Mouse (Mus musculus) spleen, adult 2 months (tissue): Measurements from ENCODE around the gene Epha4. TPM values are rescaled to one million over a fixed set of nuclear protein-coding genes. Genes with fewer than 3 reads are reported as not detected.

Experiments used
- DNase-seq, 2 experiments: peaks; one replicate each; pipeline versions ENCODE4 v3.0.0 to v3.0.0-alpha.2; 2012 to 2021; ENCODE audit warnings: low spot score in 2 of 2, low read depth in 1 of 2
- H3K27ac ChIP-seq: fragments of 200-500 bp; 2 replicates; pipeline ENCODE4 v1.5.1; 2012; ENCODE audit warnings: low read length, inconsistent platforms; ENCODE audit not compliant: insufficient read depth
- H3K27me3 ChIP-seq: fragments of 200-500 bp; 2 replicates; pipeline ENCODE4 v1.6.1; 2012; ENCODE audit warnings: mild to moderate bottlenecking, moderate library complexity, low read length, inconsistent platforms; ENCODE audit not compliant: control insufficient read depth, insufficient read depth
- H3K36me3 ChIP-seq: fragments of 200-500 bp; 2 replicates; pipeline ENCODE4 v1.6.1; 2012; ENCODE audit warnings: mild to moderate bottlenecking, low read length, inconsistent platforms; ENCODE audit not compliant: control insufficient read depth, insufficient read depth
- H3K4me1 ChIP-seq: fragments of 200-500 bp; 2 replicates; pipeline ENCODE4 v1.6.1; 2011; ENCODE audit warnings: inconsistent platforms; ENCODE audit not compliant: control insufficient read depth, insufficient read depth, insufficient read length
- H3K4me3 ChIP-seq: fragments of 200-500 bp; 2 replicates; pipeline ENCODE4 v1.5.1; 2011; ENCODE audit warnings: mild to moderate bottlenecking, inconsistent platforms; ENCODE audit not compliant: insufficient read depth, insufficient read length; ENCODE audit errors: extremely low read depth
- CTCF ChIP-seq: fragments of 200-500 bp; IDR thresholded peaks from 2 replicates; pipeline ENCODE4 v1.5.1; 2011; ENCODE audit warnings: mild to moderate bottlenecking, inconsistent platforms; ENCODE audit not compliant: insufficient read depth, insufficient read length, insufficient replicate concordance; ENCODE audit errors: extremely low read depth
- POLR2A ChIP-seq: fragments of 200-500 bp; IDR thresholded peaks from 2 replicates; pipeline ENCODE4 v1.6.1; 2011; ENCODE audit warnings: low read depth, low read length, inconsistent platforms
- WGBS: fragments of 180-500 bp; shearing (Covaris S2); methylation state at CpG from one replicate; pipeline ENCODE4 v1.1.7; 2018; 5-methylcytosine and 5-hydroxymethylcytosine counted together
- polyA plus RNA-seq: library from polyadenylated mRNA; depleted of rRNA; stranded (reverse); fragments of >200 nt; gene quantifications from 2 replicates; pipeline ENCODE4 v1.2.3, GENCODE M21; 2012

Gene Epha4
- polyA plus RNA-seq, 1 experiment, result 0.36 TPM

DNA sequence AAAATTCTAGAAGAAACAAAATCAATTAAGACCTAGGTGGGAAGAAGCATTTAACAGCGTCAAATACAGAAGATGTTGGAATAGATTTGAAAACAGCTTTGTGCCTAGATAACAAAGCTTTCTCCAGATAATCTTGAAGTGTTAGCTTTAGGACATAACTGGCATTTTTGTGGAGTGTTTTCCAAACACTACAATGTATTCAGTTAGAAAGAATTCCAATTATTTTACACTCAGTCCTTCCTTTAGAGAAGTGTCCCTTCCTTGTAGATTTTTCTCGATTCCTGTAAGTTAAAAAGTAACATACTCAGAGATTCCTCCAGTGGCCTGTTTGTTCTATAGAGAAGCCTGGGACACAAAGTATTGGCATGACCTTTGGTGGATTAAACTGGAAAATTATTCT lies 23.7 kb upstream of the Epha4 start:
- Histone ChIP-seq H3K27me3 (no peaks in the 10 kb centered on the region), H3K4me3 (no peak overlapping the region), H3K4me1 (no peaks in the 10 kb centered on the region), H3K27ac (no peak overlapping the region), H3K36me3 (no peaks in the 10 kb centered on the region)
- 62% methylated on average over 2 of the region's 2 CpGs for WGBS
- TF ChIP-seq POLR2A, result no peak
- no peak for TF ChIP-seq CTCF
- no peak for DNase-seq

DNA sequence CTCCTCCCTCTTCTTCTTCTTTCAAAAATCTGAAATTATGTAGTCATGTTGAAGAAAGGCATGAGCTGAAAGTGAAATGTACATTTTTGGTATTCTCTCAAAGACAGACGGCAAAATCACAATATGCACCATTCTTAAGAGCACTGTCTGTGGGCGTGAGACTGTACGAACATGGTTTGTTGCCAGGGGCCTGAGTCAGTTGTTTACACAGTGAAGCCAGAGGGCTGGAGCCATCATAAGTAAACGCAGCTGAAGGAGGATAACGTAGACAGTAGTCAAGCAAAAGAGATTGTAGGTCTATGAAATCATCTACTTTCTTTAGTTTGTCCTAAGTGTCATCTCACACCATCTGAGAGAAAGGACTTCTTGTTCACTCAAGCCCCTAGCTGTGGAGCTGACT lies 21.0 kb upstream of the Epha4 start:
- Histone ChIP-seq H3K36me3 (no peaks in the 10 kb centered on the region), H3K4me3 (no peak overlapping the region), H3K27me3 (no peaks in the 10 kb centered on the region), H3K27ac (no peak overlapping the region), H3K4me1 (no peaks in the 10 kb centered on the region)
- TF ChIP-seq POLR2A (no peak), CTCF (no peak)
- DNase-seq, result no peak
- 87% methylated on average over 5 of the region's 5 CpGs for WGBS

DNA sequence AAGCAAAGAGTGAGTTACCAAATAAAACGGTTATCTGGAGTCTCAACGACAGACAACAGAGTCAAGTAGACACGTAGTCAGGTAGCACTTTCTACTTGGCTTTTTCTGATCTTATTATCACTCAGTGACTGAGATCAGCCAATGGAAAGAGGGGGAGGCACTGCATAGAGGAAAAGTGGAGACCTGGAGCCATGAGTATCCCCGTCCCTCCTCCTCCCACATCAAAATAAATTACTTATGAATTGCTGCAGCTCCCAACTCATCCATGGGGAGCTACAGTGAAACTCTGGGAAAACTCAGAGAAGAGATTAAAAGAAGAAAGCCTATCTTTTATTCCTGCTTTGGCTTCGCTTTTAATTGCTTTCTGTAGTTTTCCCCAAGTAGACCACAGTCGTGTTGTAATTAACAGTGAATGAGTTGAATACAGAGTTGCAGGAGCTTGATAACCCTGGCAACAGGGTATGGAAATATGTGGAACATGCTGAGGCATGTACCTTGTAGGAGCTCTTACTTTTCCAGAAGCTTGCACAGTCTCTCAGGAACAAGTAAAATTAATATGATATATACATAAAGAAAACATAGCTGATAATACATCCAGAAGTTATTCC lies 17.8 kb upstream of the Epha4 start:
- TF ChIP-seq CTCF (no peak), POLR2A (no peak)

DNA sequence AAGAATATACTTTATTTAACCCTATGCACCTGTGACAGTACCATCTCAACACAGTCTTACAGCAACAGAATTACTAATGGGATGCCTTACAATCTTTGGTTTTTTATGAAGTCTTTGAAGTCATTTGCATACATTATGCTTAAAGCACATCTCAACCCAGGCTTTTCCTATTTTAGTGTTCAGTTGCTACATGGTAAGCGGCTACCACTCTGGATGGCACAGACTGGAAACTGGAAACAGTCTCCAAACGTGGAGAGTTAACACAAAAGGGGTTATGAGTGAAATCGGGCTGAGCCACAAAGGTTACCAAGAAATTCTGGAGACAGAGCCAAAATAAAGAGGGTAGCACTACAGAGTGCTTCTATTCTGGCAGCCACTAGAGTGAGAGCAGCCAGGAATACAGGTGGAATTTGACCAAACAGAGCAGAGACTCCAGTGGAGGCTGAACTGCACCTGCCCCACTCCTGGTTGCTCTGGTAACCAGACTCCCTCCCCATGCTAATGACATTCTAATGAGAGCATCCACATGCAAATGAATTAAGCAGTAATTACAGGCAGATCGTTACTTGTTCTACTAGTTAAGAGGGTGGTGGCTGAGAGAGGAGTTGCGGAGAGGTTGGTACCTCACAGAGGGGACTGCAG lies 17.2 kb upstream of the Epha4 start:
- 64% methylated on average over 5 of the region's 5 CpGs for WGBS
- DNase-seq, result no peak
- Histone ChIP-seq H3K4me3 (no peak overlapping the region), H3K27ac (no peak overlapping the region), H3K4me1 (no peaks in the 10 kb centered on the region), H3K36me3 (no peaks in the 10 kb centered on the region), H3K27me3 (no peaks in the 10 kb centered on the region)
- TF ChIP-seq CTCF (no peak), POLR2A (no peak)

More for the DNA sequence above, 17.8 kb upstream of the Epha4 start:
- no peaks in the 10 kb centered on the region for H3K4me1 ChIP-seq
- no peaks in the 10 kb centered on the region for H3K27me3 ChIP-seq
- H3K4me3 ChIP-seq, result no peak overlapping the region
- H3K27ac ChIP-seq, result no peak overlapping the region
- DNase-seq, result no peak
- H3K36me3 ChIP-seq, result no peaks in the 10 kb centered on the region
- 58% methylated on average over 6 of the region's 6 CpGs for WGBS

DNA sequence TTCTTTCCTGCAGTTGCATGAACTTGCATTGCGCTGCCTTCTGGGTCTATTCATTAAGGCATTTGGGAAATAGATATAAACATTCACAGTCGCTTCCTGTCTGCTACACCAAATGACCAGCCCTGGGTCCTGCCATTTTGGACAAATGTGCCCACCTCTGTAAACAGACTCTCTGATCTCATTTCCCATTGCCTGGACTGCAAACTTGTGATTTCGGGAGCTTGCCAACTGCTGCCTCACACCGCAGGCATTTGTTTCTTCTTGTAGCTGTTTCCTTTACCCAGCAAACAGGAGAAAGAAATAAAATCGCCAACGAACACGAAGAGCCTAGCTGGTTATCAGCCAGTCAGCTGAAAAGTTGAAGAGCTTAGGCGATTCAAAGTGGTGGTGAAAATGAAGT lies 10.2 kb upstream of the Epha4 start:
- DNase-seq, result no peak
- Histone ChIP-seq H3K4me3 (no peak overlapping the region), H3K36me3 (no peaks in the 10 kb centered on the region), H3K27ac (no peak overlapping the region), H3K4me1 (no peaks in the 10 kb centered on the region), H3K27me3 (no peaks in the 10 kb centered on the region)
- TF ChIP-seq CTCF, result no peak
- TF ChIP-seq POLR2A, result no peak
- 73% methylated on average over 8 of the region's 8 CpGs for WGBS

DNA sequence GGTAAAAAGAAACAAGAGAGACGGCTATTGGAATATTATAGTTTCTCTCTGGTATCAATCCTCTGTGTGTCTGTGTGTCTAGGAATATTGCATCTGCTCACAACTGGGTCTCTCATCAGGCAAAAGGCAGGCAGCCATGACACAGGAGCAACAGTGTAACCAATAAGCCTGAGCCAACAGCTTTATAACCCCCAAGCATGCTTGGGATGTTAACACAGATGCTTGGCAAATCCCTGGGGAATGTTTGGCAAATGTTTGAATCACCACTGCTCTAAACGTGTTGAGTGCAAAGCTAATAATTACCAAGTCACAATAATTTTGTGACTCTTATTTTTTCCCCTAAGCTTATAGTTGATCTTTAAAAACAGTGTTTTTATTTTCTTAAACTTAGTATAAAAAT lies 8.5 kb upstream of the Epha4 start:
- H3K27me3 ChIP-seq, result no peaks in the 10 kb centered on the region
- WGBS, result 79% methylated on average over 2 of the region's 2 CpGs
- H3K27ac ChIP-seq, result no peak overlapping the region
- no peaks in the 10 kb centered on the region for H3K36me3 ChIP-seq
- no peak for DNase-seq
- no peak overlapping the region for H3K4me3 ChIP-seq
- TF ChIP-seq POLR2A (no peak), CTCF (no peak)
- H3K4me1 ChIP-seq, result no peaks in the 10 kb centered on the region
